Mouse (Mus musculus): ENCODE data around the gene AA986860. TPM values are rescaled to one million over a fixed set of nuclear protein-coding genes. Genes with fewer than 3 reads are reported as not detected.

Gene AA986860
- total and polyA plus RNA-seq, 3 experiments = 1.2 to 8.6 (median 1.2) TPM

DNA sequence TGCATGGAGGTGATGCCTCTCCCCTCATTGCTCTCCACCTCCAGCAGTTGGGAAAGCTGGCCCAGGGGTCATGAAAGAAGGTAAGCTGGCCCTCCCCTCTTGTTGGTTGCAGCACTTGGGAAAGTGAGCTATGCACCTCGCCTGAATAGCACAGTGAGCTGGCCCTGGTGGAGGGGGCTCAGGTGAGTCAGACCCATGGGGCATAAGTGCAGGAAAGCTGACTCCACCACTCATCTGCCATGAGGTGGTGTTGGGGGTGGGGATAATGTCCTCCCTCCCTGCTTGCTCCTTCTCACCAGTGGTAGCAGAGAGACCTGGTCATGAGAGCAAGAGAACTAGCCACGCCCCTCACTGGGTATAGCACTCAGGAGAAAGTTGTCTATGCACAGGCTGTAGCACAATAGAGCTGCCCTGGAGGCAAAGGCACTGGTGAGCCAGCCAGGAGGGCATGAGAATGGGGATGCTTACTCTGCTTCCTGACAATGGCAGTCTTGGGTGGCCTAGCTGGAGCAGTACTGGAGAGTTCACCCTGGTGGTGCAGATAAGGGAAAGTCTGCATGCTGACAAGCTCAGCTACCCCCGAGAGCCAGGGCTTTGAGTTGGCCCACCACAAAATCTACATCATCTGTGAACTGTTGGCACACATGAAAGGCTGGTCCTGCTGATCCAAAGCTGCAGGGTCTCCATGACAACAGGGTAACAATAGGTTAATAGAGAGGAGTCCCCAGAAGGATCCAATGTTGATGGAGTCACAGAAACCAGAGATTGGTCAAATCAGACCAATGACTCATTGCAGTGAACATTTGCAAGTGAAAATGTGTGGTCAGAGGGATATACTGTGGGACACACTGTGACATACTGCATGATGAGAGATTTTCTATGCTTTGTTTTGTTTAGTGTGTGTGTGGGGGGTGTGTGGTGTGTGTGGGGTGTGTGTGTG is 58.0 kb downstream of the AA986860 start:
- TF ChIP-seq POLR2AphosphoS5 (IDR thresholded peaks at IDR 0.05; ENCODE audit: insufficient replicate concordance, low read depth, low read length) (peak; percentile 73; the same call in 1 of the 2 replicates), GATA1 (IDR thresholded peaks at IDR 0.05; ENCODE audit: borderline replicate concordance, low read length) (no peak), GATA2 (IDR thresholded peaks at IDR 0.05; ENCODE audit: borderline replicate concordance, low read depth, low read length) (no peak), TAL1 (conservative IDR thresholded peaks at IDR 0.05; ENCODE audit: low read depth, low read length) (no peak)
- peaks cover 11% of the 10 kb centered on the region for H3K4me1 ChIP-seq (ENCODE audit: insufficient read depth, low read depth, low read length)
- H3K9me3 ChIP-seq (replicated peaks) = no peaks in the 10 kb centered on the region
- H3K36me3 ChIP-seq (replicated peaks) = no peaks in the 10 kb centered on the region
- H3K27me3 ChIP-seq (ENCODE audit: insufficient read depth, low read length) = peaks cover 34% of the 10 kb centered on the region
- no peak overlapping the region for H3K4me3 ChIP-seq (ENCODE audit: low read depth, low read length)
- ATAC-seq (ENCODE audit: extremely low read depth, insufficient number of reproducible peaks, low FRiP score, poor library complexity, severe bottlenecking) = no peak
- DNase-seq (ENCODE audit: low spot score) = no peak

Other genes starting within 250 kb of the AA986860 start
- gene Zp3r, start 102.4 kb upstream of the AA986860 start, total RNA-seq (2014; fragmentation: Nextera tagmentation) = not detected in 2 replicates
- 0.27 TPM in 1 of 2 replicates, not detected in the other for gene Zp3r, start 102.4 kb upstream of the AA986860 start, total RNA-seq (2017)
- not detected in 2 replicates for gene Zp3r, start 102.4 kb upstream of the AA986860 start, polyA plus RNA-seq (2012)
- gene C4bp, start 70.3 kb upstream of the AA986860 start, total RNA-seq (2014; fragmentation: Nextera tagmentation) = not detected in 2 replicates
- gene C4bp, start 70.3 kb upstream of the AA986860 start, total RNA-seq (2017) = 0.12 and 0.33 TPM in 2 replicates
- gene C4bp, start 70.3 kb upstream of the AA986860 start, polyA plus RNA-seq (2012) = not detected in 2 replicates
- gene Gm29427, start 16.2 kb upstream of the AA986860 start, total RNA-seq (2014; fragmentation: Nextera tagmentation) = not detected in 2 replicates
- gene Gm29427, start 16.2 kb upstream of the AA986860 start, total RNA-seq (2017) = 0.33 and 0.41 TPM in 2 replicates
- not detected in 2 replicates for gene Gm29427, start 16.2 kb upstream of the AA986860 start, polyA plus RNA-seq (2012)
- gene Yod1, start 14.6 kb upstream of the AA986860 start, total RNA-seq (2014; fragmentation: Nextera tagmentation) = 28.9 and 30.8 TPM in 2 replicates
- 18.3 and 21.3 TPM in 2 replicates for gene Yod1, start 14.6 kb upstream of the AA986860 start, total RNA-seq (2017)
- 1.7 and 2.7 TPM in 2 replicates for gene Yod1, start 14.6 kb upstream of the AA986860 start, polyA plus RNA-seq (2012)
- 42.4 and 47.1 TPM in 2 replicates for gene Pfkfb2, start 2.7 kb upstream of the AA986860 start, total RNA-seq (2014; fragmentation: Nextera tagmentation)
- 48.5 and 53.0 TPM in 2 replicates for gene Pfkfb2, start 2.7 kb upstream of the AA986860 start, total RNA-seq (2017)
- 7.0 and 12.5 TPM in 2 replicates for gene Pfkfb2, start 2.7 kb upstream of the AA986860 start, polyA plus RNA-seq (2012)
- gene Fcamr, start 68.9 kb downstream of the AA986860 start, total RNA-seq (2014; fragmentation: Nextera tagmentation) = not detected in 2 replicates
- gene Fcamr, start 68.9 kb downstream of the AA986860 start, total RNA-seq (2017) = not detected in 2 replicates
- gene Fcamr, start 68.9 kb downstream of the AA986860 start, polyA plus RNA-seq (2012) = not detected in 2 replicates
- not detected in 2 replicates for gene Pigr, start 94.7 kb downstream of the AA986860 start, total RNA-seq (2014; fragmentation: Nextera tagmentation)
- gene Pigr, start 94.7 kb downstream of the AA986860 start, total RNA-seq (2017) = under 0.01 and 0.06 TPM in 2 replicates
- gene Pigr, start 94.7 kb downstream of the AA986860 start, polyA plus RNA-seq (2012) = not detected in 2 replicates
- not detected in 2 replicates for gene Fcmr, start 133.7 kb downstream of the AA986860 start, total RNA-seq (2014; fragmentation: Nextera tagmentation)
- gene Fcmr, start 133.7 kb downstream of the AA986860 start, total RNA-seq (2017) = 0.35 TPM in 1 of 2 replicates, not detected in the other
- gene Fcmr, start 133.7 kb downstream of the AA986860 start, polyA plus RNA-seq (2012) = not detected in 2 replicates
- gene Il24, start 155.5 kb downstream of the AA986860 start, total RNA-seq (2014; fragmentation: Nextera tagmentation) = not detected in 2 replicates
- not detected in 2 replicates for gene Il24, start 155.5 kb downstream of the AA986860 start, total RNA-seq (2017)
- not detected in 2 replicates for gene Il24, start 155.5 kb downstream of the AA986860 start, polyA plus RNA-seq (2012)
- not detected in 2 replicates for gene Il20, start 179.5 kb downstream of the AA986860 start, total RNA-seq (2014; fragmentation: Nextera tagmentation)
- gene Il20, start 179.5 kb downstream of the AA986860 start, total RNA-seq (2017) = 0.12 TPM in 1 of 2 replicates, not detected in the other
- gene Il20, start 179.5 kb downstream of the AA986860 start, polyA plus RNA-seq (2012) = not detected in 2 replicates
- not detected in 2 replicates for gene Il19, start 208.1 kb downstream of the AA986860 start, total RNA-seq (2014; fragmentation: Nextera tagmentation)
- 0.17 TPM in 1 of 2 replicates, not detected in the other for gene Il19, start 208.1 kb downstream of the AA986860 start, total RNA-seq (2017)
- not detected in 2 replicates for gene Il19, start 208.1 kb downstream of the AA986860 start, polyA plus RNA-seq (2012)